Mouse (Mus musculus) heart, embryonic 14.5 days (tissue): ENCODE data around the gene Tra2a. TPM values are rescaled to one million over a fixed set of nuclear protein-coding genes. Genes with fewer than 3 reads are reported as not detected.

ENCODE experiments used
- ATAC-seq: fragments of 200-750 bp; cut with Nextera tagmentation; 2 replicates; pipeline ENCODE4 v1.8.0; 2017; ENCODE audit warnings: low read depth, moderate TSS enrichment; ENCODE audit not compliant: insufficient number of reproducible peaks, insufficient read depth, low FRiP score
- H3K27ac ChIP-seq, 2 experiments: fragments of 200-500 bp in 1 of 2; fragments of 300-500 bp in 1 of 2; sonication (generic) in 1 of 2; replicated peaks in 1 of 2; 2 replicates each; pipeline ENCODE4 v1.5.1; 2012 to 2014; ENCODE audit warnings: low read depth in 2 of 2, low read length in 2 of 2, control low read depth in 1 of 2, mild to moderate bottlenecking in 1 of 2, mixed read lengths in 1 of 2; ENCODE audit not compliant: control insufficient read depth in 1 of 2, insufficient read depth in 1 of 2
- H3K27me3 ChIP-seq: fragments of 300-500 bp; sonication (generic); 2 replicates; pipeline ENCODE4 v1.6.1; 2014; ENCODE audit warnings: mild to moderate bottlenecking, low read length, control low read depth; ENCODE audit not compliant: control insufficient read depth, insufficient read depth
- H3K36me3 ChIP-seq: fragments of 300-500 bp; sonication (generic); 2 replicates; pipeline ENCODE4 v1.6.1; 2014; ENCODE audit warnings: mild to moderate bottlenecking, control low read depth, low read length, mixed read lengths; ENCODE audit not compliant: control insufficient read depth, insufficient read depth
- H3K4me1 ChIP-seq, 2 experiments: fragments of 200-500 bp in 1 of 2; fragments of 300-500 bp in 1 of 2; sonication (generic) in 1 of 2; 2 replicates each; pipeline ENCODE4 v1.6.1; 2012 to 2014; ENCODE audit warnings: low read length in 2 of 2, control low read depth in 1 of 2, mixed read lengths in 1 of 2; ENCODE audit not compliant: control insufficient read depth in 2 of 2, insufficient read depth in 2 of 2
- H3K4me2 ChIP-seq: fragments of 300-500 bp; sonication (generic); 2 replicates; pipeline ENCODE4 v1.6.1; 2014; ENCODE audit warnings: mild to moderate bottlenecking, low read length
- H3K4me3 ChIP-seq, 2 experiments: fragments of 200-500 bp in 1 of 2; fragments of 300-500 bp in 1 of 2; sonication (generic) in 1 of 2; 2 replicates each; pipeline ENCODE4 v1.5.1; 2012 to 2014; ENCODE audit warnings: low read length in 2 of 2, mild to moderate bottlenecking in 2 of 2, control low read depth in 1 of 2, low read depth in 1 of 2, moderate library complexity in 1 of 2; ENCODE audit not compliant: control insufficient read depth in 1 of 2, insufficient read depth in 1 of 2
- H3K9ac ChIP-seq: fragments of 300-500 bp; sonication (generic); 2 replicates; pipeline ENCODE4 v1.6.1; 2014; ENCODE audit warnings: mild to moderate bottlenecking, low read length
- H3K9me3 ChIP-seq: fragments of 300-500 bp; sonication (generic); 2 replicates; pipeline ENCODE4 v1.6.1; 2016; ENCODE audit warnings: low read length, control low read depth; ENCODE audit not compliant: control insufficient read depth
- WGBS: fragments of 180-500 bp; shearing (Covaris S2); extraction: QIAGEN DNeasy Blood & Tissue Kit; methylation state at CpG from one replicate; pipeline ENCODE4 v1.1.7; 2014; 5-methylcytosine and 5-hydroxymethylcytosine counted together
- polyA plus RNA-seq: library from polyadenylated mRNA; unstranded; fragments of >200 nt; fragmentation: Nextera tagmentation; extraction: Ambion mirVana; gene quantifications from 2 replicates; pipeline ENCODE4 v1.2.1, GENCODE M21; 2014

The Tra2a gene
- polyA plus RNA-seq, 1 experiment from 2014 or later = 36.1 TPM

- no peak overlapping the region for H3K4me2 ChIP-seq
- no peak for ATAC-seq
- WGBS = 56% methylated on average over 4 of the region's 4 CpGs
- no peak overlapping the region for H3K27ac ChIP-seq
- H3K9ac ChIP-seq = no peak overlapping the region
- H3K27me3 ChIP-seq = no peaks in the 10 kb centered on the region
- peaks cover 0 to 3% of the 10 kb centered on the region in 2 experiments; a peak in 1 of 4 replicates for H3K4me1 ChIP-seq
- no peaks in the 10 kb centered on the region for H3K9me3 ChIP-seq
- H3K36me3 ChIP-seq = no peaks in the 10 kb centered on the region
- H3K4me3 ChIP-seq = no peak overlapping the region
Measured at GRCm38 (mm10) chr6:49233356-49233755, 30.5 kb downstream of the Tra2a start.

DNA sequence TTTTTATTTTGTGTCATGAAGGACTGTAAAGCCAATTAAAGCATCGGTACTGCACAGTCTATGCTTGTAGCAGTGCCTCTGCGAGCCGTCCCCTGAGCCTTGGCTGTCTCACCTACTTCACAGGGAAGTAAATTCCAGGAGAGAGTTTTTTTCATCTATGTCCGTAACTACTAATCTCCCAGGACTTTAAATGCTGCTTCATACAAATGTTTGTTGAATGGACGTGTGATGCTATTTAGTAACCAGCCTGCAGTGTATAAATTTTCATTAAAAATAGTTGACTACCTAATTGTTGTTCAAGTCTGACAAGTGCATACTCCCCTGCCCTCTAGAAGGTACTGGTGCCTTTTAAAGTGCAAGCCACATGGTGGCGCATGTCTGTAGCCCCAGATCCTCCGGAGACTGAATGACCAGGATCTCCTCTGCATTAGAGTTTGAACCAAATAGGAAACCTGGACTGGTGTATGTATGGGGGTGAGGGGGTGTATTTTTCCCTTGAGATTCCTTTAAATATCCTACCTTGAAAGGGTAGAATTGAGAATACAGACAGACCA is 35.6 kb downstream of the Tra2a start:
- ATAC-seq = no peak
- 13% methylated on average over 7 of the region's 7 CpGs for WGBS
- no peak overlapping the region for H3K4me3 ChIP-seq
- peaks cover 0 to 5% of the 10 kb centered on the region in 2 experiments; a peak in 1 of 4 replicates for H3K4me1 ChIP-seq
- H3K27ac ChIP-seq = no peak overlapping the region
- no peaks in the 10 kb centered on the region for H3K9me3 ChIP-seq
- no peak overlapping the region for H3K9ac ChIP-seq
- no peaks in the 10 kb centered on the region for H3K27me3 ChIP-seq
- H3K4me2 ChIP-seq = peak overlapping the region; percentile 32
- no peaks in the 10 kb centered on the region for H3K36me3 ChIP-seq

GRCm38 (mm10) chr6:49227184-49227735 is 36.6 kb downstream of the Tra2a start:
- H3K27me3 ChIP-seq = no peaks in the 10 kb centered on the region
- H3K4me1 ChIP-seq = peaks cover 0 to 5% of the 10 kb centered on the region in 2 experiments; a peak in 1 of 4 replicates
- WGBS = 9% methylated on average over 15 of the region's 15 CpGs
- H3K9ac ChIP-seq = no peak overlapping the region
- no peaks in the 10 kb centered on the region for H3K36me3 ChIP-seq
- peak overlapping the region; percentile 56 for H3K4me2 ChIP-seq
- no peak overlapping the region for H3K4me3 ChIP-seq
- H3K27ac ChIP-seq = no peak overlapping the region
- no peak for ATAC-seq
- no peaks in the 10 kb centered on the region for H3K9me3 ChIP-seq

DNA sequence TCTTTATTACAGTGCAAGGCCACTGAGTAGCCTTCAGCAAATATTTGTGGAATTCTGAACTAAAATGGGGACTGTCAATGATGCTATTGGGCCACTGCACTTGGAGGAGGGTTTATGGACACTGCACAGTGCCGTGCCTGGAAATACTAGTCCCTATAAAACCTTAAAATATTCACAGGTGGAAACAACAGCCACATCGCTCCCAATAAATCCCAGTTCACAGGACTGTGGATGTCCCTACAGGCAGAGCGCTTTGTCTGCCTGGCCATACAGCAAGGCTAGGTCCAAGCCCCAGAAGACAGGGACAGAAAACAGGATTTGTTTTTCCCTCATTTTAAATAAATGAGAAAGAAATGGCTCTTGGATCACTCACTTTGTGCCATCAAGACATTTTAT is 38.1 kb downstream of the Tra2a start:
- Histone ChIP-seq H3K9me3 (no peaks in the 10 kb centered on the region), H3K4me2 (no peak overlapping the region), H3K36me3 (no peaks in the 10 kb centered on the region), H3K27ac (no peak overlapping the region), H3K4me1 (peaks cover 4 to 5% of the 10 kb centered on the region in 2 experiments; a peak in 2 of 4 replicates), H3K9ac (no peak overlapping the region), H3K27me3 (no peaks in the 10 kb centered on the region), H3K4me3 (no peak overlapping the region)
- ATAC-seq = no peak
- 80% methylated on average over 3 of the region's 3 CpGs for WGBS

- no peak overlapping the region for H3K9ac ChIP-seq
- H3K9me3 ChIP-seq = no peaks in the 10 kb centered on the region
- WGBS = 58% methylated on average over 11 of the region's 11 CpGs
- H3K4me2 ChIP-seq = no peak overlapping the region
- peaks cover 4 to 5% of the 10 kb centered on the region in 2 experiments; a peak in 2 of 4 replicates for H3K4me1 ChIP-seq
- no peak overlapping the region for H3K27ac ChIP-seq
- H3K27me3 ChIP-seq = no peaks in the 10 kb centered on the region
- no peaks in the 10 kb centered on the region for H3K36me3 ChIP-seq
- no peak for ATAC-seq
- H3K4me3 ChIP-seq = no peak overlapping the region
Measured at GRCm38 (mm10) chr6:49224923-49225727, 38.7 kb downstream of the Tra2a start.

DNA sequence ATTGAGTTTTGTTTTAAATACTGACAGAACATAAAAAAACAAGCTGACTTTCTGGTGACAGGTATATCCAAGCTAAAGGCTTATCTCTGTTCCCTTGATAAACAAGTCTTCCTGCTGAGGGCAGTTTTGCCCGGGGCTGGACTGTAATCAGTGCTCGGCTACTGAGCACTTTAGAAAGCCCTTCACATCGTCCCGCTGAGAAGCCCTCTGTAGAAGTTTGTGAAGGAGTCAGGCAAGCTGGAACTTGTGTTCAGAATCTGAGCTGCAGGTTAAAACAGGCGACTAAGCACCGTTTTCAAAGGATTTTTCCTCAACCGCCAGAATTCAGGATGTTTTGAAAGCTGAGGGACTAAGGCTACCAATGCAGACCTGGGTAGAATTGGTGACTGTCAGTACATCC is 41.9 kb downstream of the Tra2a start:
- 2% methylated on average over 7 of the region's 7 CpGs for WGBS
- no peak overlapping the region for H3K4me3 ChIP-seq
- peak overlapping the region; percentile 36; the same call in 1 of the 2 replicates for H3K9ac ChIP-seq

DNA sequence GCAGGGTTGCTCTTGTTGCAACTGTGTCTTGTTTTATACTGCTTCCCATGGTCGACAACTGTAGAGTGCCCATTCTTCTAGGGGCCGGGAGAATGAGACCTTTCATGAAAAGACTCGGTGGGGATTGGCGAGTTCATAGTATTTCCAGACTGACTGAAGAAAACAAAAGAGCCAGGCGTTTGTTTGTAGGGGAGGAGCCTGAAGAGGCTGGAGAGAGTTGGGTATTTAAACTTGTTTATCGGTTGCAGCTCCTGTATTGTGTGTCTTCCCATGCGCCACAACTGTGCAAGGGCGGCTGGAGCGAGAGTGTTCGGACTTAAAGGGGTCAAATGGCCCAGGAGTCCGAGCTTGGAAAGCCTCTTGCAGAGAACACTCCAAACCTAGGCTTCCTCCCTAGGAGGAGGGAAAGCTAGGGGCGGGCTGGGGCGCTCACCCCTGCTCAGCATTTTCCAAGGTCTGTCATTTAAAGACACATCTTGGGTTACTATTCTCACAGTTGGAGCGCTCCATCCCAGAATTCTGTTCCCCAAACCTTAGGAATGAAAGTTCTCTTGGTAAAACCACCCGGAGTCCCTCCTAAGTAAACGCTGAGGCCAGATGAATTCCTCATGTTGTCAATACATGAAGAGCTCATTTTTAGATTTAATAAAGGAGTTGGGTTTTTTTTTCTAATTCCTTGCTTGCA is 43.8 kb downstream of the Tra2a start:
- Histone ChIP-seq H3K36me3 (no peaks in the 10 kb centered on the region), H3K9ac (peak overlapping the region; percentile 44), H3K27ac (no peak overlapping the region), H3K4me3 (peak overlapping the region; percentile 9 to 37), H3K9me3 (no peaks in the 10 kb centered on the region), H3K27me3 (no peaks in the 10 kb centered on the region), H3K4me2 (peak overlapping the region; percentile 61), H3K4me1 (peaks cover 4% of the 10 kb centered on the region in 2 experiments; a peak in 2 of 4 replicates)
- 10% methylated on average over 16 of the region's 16 CpGs for WGBS
- ATAC-seq = no peak

More for the DNA sequence above, 41.9 kb downstream of the Tra2a start:
- Histone ChIP-seq H3K27ac (no peak overlapping the region; a peak in 1 of 4 replicates), H3K9me3 (no peaks in the 10 kb centered on the region), H3K4me2 (peak overlapping the region; percentile 41), H3K4me1 (peaks cover 4% of the 10 kb centered on the region in 2 experiments; a peak in 2 of 4 replicates), H3K36me3 (no peaks in the 10 kb centered on the region), H3K27me3 (no peaks in the 10 kb centered on the region)
- no peak for ATAC-seq
